Mouse (Mus musculus) layer of hippocampus, postnatal 36 days (tissue): Measurements from ENCODE around the gene Klhl26. TPM values are rescaled to one million over a fixed set of nuclear protein-coding genes. Genes with fewer than 3 reads are reported as not detected.
A peak's percentile ranks its signal among the peaks of the same experiment; 100 is the strongest.

Experiments used
- DNase-seq, 2 experiments: peaks; one replicate each; pipeline ENCODE4 v3.0.0; 2022
- total RNA-seq, 2 experiments: library from RNA; stranded (reverse); gene quantifications; 2 replicates each; pipeline ENCODE4 v1.2.3; 2021

The Klhl26 gene
- total RNA-seq, 2 experiments from 2014 or later = 57.4 to 59.0 TPM

- no peak for DNase-seq
These were observed 25.2 kb upstream of the Klhl26 start for GRCm38 (mm10) chr8:70501820-70502529.

- DNase-seq = no peak
These were observed 23.9 kb upstream of the Klhl26 start for GRCm38 (mm10) chr8:70500386-70501301.

GRCm38 (mm10) chr8:70495771-70496062 is 18.9 kb upstream of the Klhl26 start:
- DNase-seq = no peak

GRCm38 (mm10) chr8:70495001-70495770 is 18.4 kb upstream of the Klhl26 start:
- DNase-seq = no peak

GRCm38 (mm10) chr8:70494416-70494945 is 17.7 kb upstream of the Klhl26 start:
- DNase-seq = no peak

GRCm38 (mm10) chr8:70493692-70494415 is 17.1 kb upstream of the Klhl26 start:
- DNase-seq = no peak

GRCm38 (mm10) chr8:70492664-70493640 is 16.2 kb upstream of the Klhl26 start, which contains the start of gene Crlf1:
TSS of gene Crlf1 (plus strand) at chr8:70493158.
- no peak for DNase-seq

- DNase-seq = no peak
These were observed 14.2 kb upstream of the Klhl26 start for GRCm38 (mm10) chr8:70490880-70491495.

- DNase-seq = no peak
These were observed 13.5 kb upstream of the Klhl26 start for GRCm38 (mm10) chr8:70490061-70490879.

- DNase-seq = no peak
These were observed 12.8 kb upstream of the Klhl26 start for GRCm38 (mm10) chr8:70489576-70489975.

- DNase-seq = no peak
These were observed 12.2 kb upstream of the Klhl26 start for GRCm38 (mm10) chr8:70488931-70489470.

GRCm38 (mm10) chr8:70487993-70488796 is 11.4 kb upstream of the Klhl26 start:
- no peak for DNase-seq

GRCm38 (mm10) chr8:70486941-70487520 is 10.3 kb upstream of the Klhl26 start, which contains the start of gene Tmem59l:
TSS of gene Tmem59l (minus strand) at chr8:70487358.
- DNase-seq = no peak

- DNase-seq = no peak
These were observed 9.5 kb upstream of the Klhl26 start for GRCm38 (mm10) chr8:70486191-70486681.

- no peak for DNase-seq
These were observed 6.2 kb upstream of the Klhl26 start for GRCm38 (mm10) chr8:70482943-70483342.

GRCm38 (mm10) chr8:70481908-70482307 is 5.1 kb upstream of the Klhl26 start:
- peak in 1 of 2 experiments; percentile 67 for DNase-seq

GRCm38 (mm10) chr8:70477269-70477982 is 658 bp upstream of the Klhl26 start:
- no peak for DNase-seq
